Comparison of ENCODE assay signal across 14 mouse cellular contexts in genomic region chr11:88998406-88998805, GRCm38 (mm10). TPM values are rescaled to one million over a fixed set of nuclear protein-coding genes. Genes with fewer than 3 reads are reported as not detected.
DNase-seq lines count a peak whose midpoint lies in the region; ATAC-seq and TF ChIP-seq lines count a peak whose summit lies in the region.
"Had no signal": no experiment of that assay in that cellular context is flagged by ENCODE, and none has a peak within 500 bp of the region (broad histone marks: within the 10 kb centered on the region; RNA-seq: fewer than 3 reads in every experiment).

No protein-coding gene starts in this region.

- H3K27me3 ChIP-seq in heart, embryonic 16.5 days (ENCODE audit: control insufficient read depth, insufficient read depth, low read length): no peaks in the 10 kb centered on the region
- no peaks in the 10 kb centered on the region for H3K27me3 ChIP-seq in CH12.LX (replicated peaks)
- no peaks in the 10 kb centered on the region for H3K27me3 ChIP-seq in liver, embryonic 13.5 days
- H3K27me3 ChIP-seq in forebrain, postnatal 0 days (ENCODE audit: insufficient read depth, low read length): peaks cover 14% of the 10 kb centered on the region
- peaks cover 18% of the 10 kb centered on the region for H3K27me3 ChIP-seq in forebrain, embryonic 16.5 days (replicated peaks; ENCODE audit: control insufficient read depth, insufficient read depth, low read length)

- peaks cover 34% of the 10 kb centered on the region for H3K79me2 ChIP-seq in CH12.LX (replicated peaks; ENCODE audit: control insufficient read depth, extremely low read depth, insufficient read depth, poor library complexity, severe bottlenecking)

- no peak for DNase-seq in heart, adult 11 months
- DNase-seq in CH12.LX (ENCODE audit: extremely low read depth) (no peak), ES-CJ7 (ENCODE audit: low read depth, low spot score) (peak; percentile 56)
- DNase-seq in liver, embryonic 13.5 days: no peak
- no peak for DNase-seq in forebrain, postnatal 0 days
- no peak for DNase-seq in left cerebral cortex, adult 2 months (ENCODE audit: extremely low spot score in 1 of 2, low spot score in 2 of 2)
- DNase-seq: cerebellum, postnatal 36 days had no signal

- H3K4me2 ChIP-seq in heart, embryonic 16.5 days (ENCODE audit: low read depth, low read length): 0 out of 2 replicates have a peak overlapping the region, but pooled peaks have one; percentile 85
- peak overlapping the region; percentile 72; the same call in 1 of the 2 replicates for H3K4me2 ChIP-seq in CH12.LX (ENCODE audit: insufficient read depth, low read depth, poor library complexity, severe bottlenecking)
- peak overlapping the region; percentile 91 for H3K4me2 ChIP-seq in liver, embryonic 13.5 days
- no peak overlapping the region for H3K4me2 ChIP-seq in forebrain, postnatal 0 days (ENCODE audit: low read depth)
- no peak overlapping the region for H3K4me2 ChIP-seq in forebrain, embryonic 16.5 days (ENCODE audit: low read length)

- peaks cover 24% of the 10 kb centered on the region for H3K4me1 ChIP-seq in heart, embryonic 16.5 days (ENCODE audit: control insufficient read depth, insufficient read depth, low read length)
- H3K4me1 ChIP-seq in CH12.LX (ENCODE audit: control insufficient read depth in 1 of 2, insufficient read depth in 2 of 2): peaks cover 23 to 61% of the 10 kb centered on the region in 2 experiments
- peaks cover 69% of the 10 kb centered on the region for H3K4me1 ChIP-seq in liver, embryonic 13.5 days (replicated peaks)
- H3K4me1 ChIP-seq in forebrain, postnatal 0 days (ENCODE audit: insufficient read depth): no peaks in the 10 kb centered on the region
- 0 out of 2 replicates have a peak, but pooled peaks cover 8% of the 10 kb centered on the region for H3K4me1 ChIP-seq in forebrain, embryonic 16.5 days (replicated peaks; ENCODE audit: control insufficient read depth, insufficient read depth, low read length)

- H3K9me3 ChIP-seq in heart, embryonic 16.5 days (replicated peaks; ENCODE audit: control insufficient read depth, low read length): no peaks in the 10 kb centered on the region
- no peaks in the 10 kb centered on the region for H3K9me3 ChIP-seq in CH12.LX (replicated peaks; ENCODE audit: low read length)
- H3K9me3 ChIP-seq in liver, embryonic 13.5 days (replicated peaks): no peaks in the 10 kb centered on the region
- no peaks in the 10 kb centered on the region for H3K9me3 ChIP-seq in forebrain, postnatal 0 days (ENCODE audit: low read length)
- no peaks in the 10 kb centered on the region for H3K9me3 ChIP-seq in forebrain, embryonic 16.5 days (ENCODE audit: control insufficient read depth, low read length)
- H3K9me3 ChIP-seq: midbrain, embryonic 13.5 days; neural tube, embryonic 15.5 days had no signal

- TF ChIP-seq CTCF in CH12.LX (conservative IDR thresholded peaks at IDR 0.05 in 1 of 2, IDR thresholded peaks at IDR 0.05 in 1 of 2; ENCODE audit: low read depth in 2 of 2, low read length in 2 of 2): no peak
- no peak for TF ChIP-seq CTCF in forebrain, postnatal 0 days (IDR thresholded peaks at IDR 0.05; ENCODE audit: low read depth)
- no peak for TF ChIP-seq CTCF in left cerebral cortex, adult 2 months (IDR thresholded peaks at IDR 0.05)

- intact Hi-C loops in left cerebral cortex, adult 2 months (cut with DNase I): no loop called here

- dilution Hi-C loops in CH12.LX (cut with MboI; ENCODE audit: extremely low pct_ligation_motif_present, extremely low pct_unique_long_range_greater_than_20kb, low sequenced_read_pairs): no loop called here

- no peak for ATAC-seq in heart, embryonic 16.5 days (replicated peaks; ENCODE audit: extremely low read depth, insufficient read depth, low FRiP score)
- no peak for ATAC-seq in liver, embryonic 13.5 days (ENCODE audit: low read depth)
- no peak for ATAC-seq in forebrain, postnatal 0 days
- no peak for ATAC-seq in forebrain, embryonic 16.5 days
- ATAC-seq: midbrain, embryonic 13.5 days had no signal

- WGBS in heart, embryonic 16.5 days: 19% methylated on average over 3 of the region's 3 CpGs
- WGBS in liver, embryonic 13.5 days (ENCODE audit: insufficient replicate concordance): 31% methylated on average over 3 of the region's 3 CpGs
- 8% methylated on average over 3 of the region's 3 CpGs for WGBS in forebrain, postnatal 0 days
- 10% methylated on average over 3 of the region's 3 CpGs for WGBS in forebrain, embryonic 16.5 days

- H3K27ac ChIP-seq in heart, embryonic 16.5 days (ENCODE audit: low read length): peak overlapping the region; percentile 76; the same call in 1 of the 2 replicates
- no peak overlapping the region for H3K27ac ChIP-seq in CH12.LX (ENCODE audit: insufficient read depth, low read depth)
- H3K27ac ChIP-seq in liver, embryonic 13.5 days: peak overlapping the region; percentile 80
- H3K27ac ChIP-seq in forebrain, postnatal 0 days (ENCODE audit: low read depth, low read length): no peak overlapping the region
- H3K27ac ChIP-seq in left cerebral cortex, adult 2 months: no peak overlapping the region
- no peak overlapping the region for H3K27ac ChIP-seq in forebrain, embryonic 16.5 days (ENCODE audit: low read length)
- H3K27ac ChIP-seq: midbrain, embryonic 13.5 days; neural tube, embryonic 15.5 days had no signal

- TF ChIP-seq RAD21 in CH12.LX (IDR thresholded peaks at IDR 0.05; ENCODE audit: low read depth, low read length): no peak

- TF ChIP-seq EP300 in CH12.LX (IDR thresholded peaks at IDR 0.05; ENCODE audit: low read length): no peak

- TF ChIP-seq POLR2A in CH12.LX (IDR thresholded peaks at IDR 0.05; ENCODE audit: low read depth, low read length): no peak

- in situ Hi-C loops in CH12.LX (cut with MboI; ENCODE audit: low pct_ligation_motif_present, low pct_unique_long_range_greater_than_20kb, low sequenced_read_pairs): loop anchor here (10.0 kb wide), 1 partner anchor 306 kb away; the partner anchor contains the start of gene Nog

- no peaks in the 10 kb centered on the region for H3K36me3 ChIP-seq in heart, embryonic 16.5 days (ENCODE audit: control insufficient read depth, insufficient read depth)
- peaks cover 0 to 23% of the 10 kb centered on the region in 2 experiments for H3K36me3 ChIP-seq in CH12.LX (replicated peaks in 1 of 2; ENCODE audit: control insufficient read depth in 1 of 2, insufficient read depth in 1 of 2, low read length in 1 of 2)
- peaks cover 13% of the 10 kb centered on the region for H3K36me3 ChIP-seq in liver, embryonic 13.5 days
- no peaks in the 10 kb centered on the region for H3K36me3 ChIP-seq in forebrain, postnatal 0 days (ENCODE audit: insufficient read depth)
- H3K36me3 ChIP-seq in forebrain, embryonic 16.5 days (ENCODE audit: control insufficient read depth, insufficient read depth): no peaks in the 10 kb centered on the region
- H3K36me3 ChIP-seq: midbrain, embryonic 13.5 days; neural tube, embryonic 15.5 days had no signal

- no peak overlapping the region for H3K9ac ChIP-seq in heart, embryonic 16.5 days (ENCODE audit: low read length)
- no peak overlapping the region for H3K9ac ChIP-seq in CH12.LX (ENCODE audit: insufficient read depth, low read depth)
- peak overlapping the region; percentile 89 for H3K9ac ChIP-seq in liver, embryonic 13.5 days
- H3K9ac ChIP-seq in forebrain, postnatal 0 days: no peak overlapping the region
- H3K9ac ChIP-seq in forebrain, embryonic 16.5 days (replicated peaks; ENCODE audit: low read depth, low read length): no peak overlapping the region
- H3K9ac ChIP-seq: neural tube, embryonic 15.5 days had no signal

- H3K4me3 ChIP-seq in heart, embryonic 16.5 days (ENCODE audit: low read length): no peak overlapping the region
- H3K4me3 ChIP-seq in CH12.LX (replicated peaks in 1 of 3; ENCODE audit: low read depth in 2 of 3, low read length in 2 of 3, poor library complexity in 1 of 3): peak overlapping the region in 1 of 3 experiments; percentile 85
- peak overlapping the region; percentile 78 for H3K4me3 ChIP-seq in liver, embryonic 13.5 days (replicated peaks)
- no peak overlapping the region for H3K4me3 ChIP-seq in forebrain, postnatal 0 days (ENCODE audit: low read depth, low read length)
- H3K4me3 ChIP-seq in left cerebral cortex, adult 2 months: no peak overlapping the region
- H3K4me3 ChIP-seq in forebrain, embryonic 16.5 days (replicated peaks; ENCODE audit: low read length): no peak overlapping the region

RNA-seq across cellular contexts. Expression of gene Trim25, which starts 0.8 kb away (rescaled TPM):
- 18.3 and 22.1 TPM in 2 replicates for polyA plus RNA-seq in heart, embryonic 16.5 days (2015; fragmentation: Nextera tagmentation; extraction: Ambion mirVana)
- total RNA-seq in CH12.LX (2012; rRNA removed) (19.5 and 20.1 TPM in 2 replicates), CH12.LX (2014; rRNA removed) (5.1 and 6.1 TPM in 2 replicates)
- polyA plus RNA-seq in CH12.LX (2012; ENCODE audit: insufficient read length, low read depth): 41.2 and 48.3 TPM in 2 replicates
- 18.0 and 20.6 TPM in 2 replicates for polyA plus RNA-seq in liver, embryonic 13.5 days (2015; fragmentation: Nextera tagmentation; extraction: Ambion mirVana)
- 2.4 and 4.6 TPM in 2 replicates for total RNA-seq in forebrain, postnatal 0 days (2014; rRNA removed)
- polyA plus RNA-seq in forebrain, postnatal 0 days (2015; fragmentation: Nextera tagmentation; extraction: Ambion mirVana): 2.7 and 4.9 TPM in 2 replicates
- 1 to 10 TPM; 3.7 to 3.9 TPM for total RNA-seq in left cerebral cortex, adult 2 months (2021)
- 3.7 and 3.8 TPM in 2 replicates for polyA plus RNA-seq in forebrain, embryonic 16.5 days (2015; fragmentation: Nextera tagmentation; extraction: Ambion mirVana)

RNA-seq across cellular contexts. Expression of gene Coil, which starts 28.4 kb away (rescaled TPM):
- polyA plus RNA-seq in heart, embryonic 16.5 days (2015; fragmentation: Nextera tagmentation; extraction: Ambion mirVana): 9.4 and 9.7 TPM in 2 replicates
- total RNA-seq in CH12.LX (2012; rRNA removed): 28.5 and 33.0 TPM in 2 replicates
- total RNA-seq in CH12.LX (2014; rRNA removed): 37.4 and 41.3 TPM in 2 replicates
- 35.2 and 35.4 TPM in 2 replicates for polyA plus RNA-seq in CH12.LX (2012; ENCODE audit: insufficient read length, low read depth)
- 5.6 and 7.1 TPM in 2 replicates for polyA plus RNA-seq in liver, embryonic 13.5 days (2015; fragmentation: Nextera tagmentation; extraction: Ambion mirVana)
- total RNA-seq in forebrain, postnatal 0 days (2014; rRNA removed): 40.1 and 44.9 TPM in 2 replicates
- polyA plus RNA-seq in forebrain, postnatal 0 days (2015; fragmentation: Nextera tagmentation; extraction: Ambion mirVana): 23.7 and 25.5 TPM in 2 replicates
- 10 to 100 TPM; 19.4 to 19.5 TPM for total RNA-seq in left cerebral cortex, adult 2 months (2021)
- 27.1 and 28.1 TPM in 2 replicates for polyA plus RNA-seq in forebrain, embryonic 16.5 days (2015; fragmentation: Nextera tagmentation; extraction: Ambion mirVana)

RNA-seq across cellular contexts. Expression of gene Elobl, which starts 31.7 kb away (rescaled TPM):
- polyA plus RNA-seq in heart, embryonic 16.5 days (2015; fragmentation: Nextera tagmentation; extraction: Ambion mirVana): not detected in 2 replicates
- total RNA-seq in CH12.LX (2012; rRNA removed) (not detected in 2 replicates), CH12.LX (2014; rRNA removed) (not detected in 2 replicates)
- polyA plus RNA-seq in CH12.LX (2012; ENCODE audit: insufficient read length, low read depth): not detected in 2 replicates
- polyA plus RNA-seq in liver, embryonic 13.5 days (2015; fragmentation: Nextera tagmentation; extraction: Ambion mirVana): not detected in 2 replicates
- total RNA-seq in forebrain, postnatal 0 days (2014; rRNA removed): not detected in 2 replicates
- polyA plus RNA-seq in forebrain, postnatal 0 days (2015; fragmentation: Nextera tagmentation; extraction: Ambion mirVana): not detected in 2 replicates
- total RNA-seq in left cerebral cortex, adult 2 months (2021): not detected
- polyA plus RNA-seq in forebrain, embryonic 16.5 days (2015; fragmentation: Nextera tagmentation; extraction: Ambion mirVana): not detected in 2 replicates
- total RNA-seq: gastrocnemius, adult 8-10 months; layer of hippocampus, adult 8-10 months had no signal
- polyA plus RNA-seq: limb, embryonic 11.5 days; midbrain, embryonic 13.5 days; neural tube, embryonic 15.5 days had no signal

RNA-seq across cellular contexts. Expression of gene Scpep1, which starts 43.1 kb away (rescaled TPM):
- 43.6 and 50.8 TPM in 2 replicates for polyA plus RNA-seq in heart, embryonic 16.5 days (2015; fragmentation: Nextera tagmentation; extraction: Ambion mirVana)
- total RNA-seq in CH12.LX (2012; rRNA removed) (98.9 and 121 TPM in 2 replicates), CH12.LX (2014; rRNA removed) (84.5 and 101 TPM in 2 replicates)
- 202 and 210 TPM in 2 replicates for polyA plus RNA-seq in CH12.LX (2012; ENCODE audit: insufficient read length, low read depth)
- 40.4 and 47.1 TPM in 2 replicates for polyA plus RNA-seq in liver, embryonic 13.5 days (2015; fragmentation: Nextera tagmentation; extraction: Ambion mirVana)
- 27.5 and 28.9 TPM in 2 replicates for total RNA-seq in forebrain, postnatal 0 days (2014; rRNA removed)
- 19.5 and 27.4 TPM in 2 replicates for polyA plus RNA-seq in forebrain, postnatal 0 days (2015; fragmentation: Nextera tagmentation; extraction: Ambion mirVana)
- total RNA-seq in left cerebral cortex, adult 2 months (2021): 10 to 100 TPM; 16.2 to 17.5 TPM
- polyA plus RNA-seq in forebrain, embryonic 16.5 days (2015; fragmentation: Nextera tagmentation; extraction: Ambion mirVana): 33.7 and 36.2 TPM in 2 replicates

Comparison
In these comparisons a context has a peak if more than half of its experiments do, and no peak if none do; other contexts are left out.
1. H3K27ac ChIP-seq: peak in heart, embryonic 16.5 days (single experiment) and liver, embryonic 13.5 days (single experiment); none in CH12.LX (single experiment), forebrain, postnatal 0 days (single experiment), left cerebral cortex, adult 2 months (single experiment) and forebrain, embryonic 16.5 days (single experiment).
2. H3K4me2 ChIP-seq: peak in heart, embryonic 16.5 days (single experiment), CH12.LX (single experiment) and liver, embryonic 13.5 days (single experiment); none in forebrain, postnatal 0 days (single experiment) and forebrain, embryonic 16.5 days (single experiment).